Mouse (Mus musculus) Patski (cell line): Measurements from ENCODE around the gene Lmo2. TPM values are rescaled to one million over a fixed set of nuclear protein-coding genes. Genes with fewer than 3 reads are reported as not detected.

Source experiments
- ATAC-seq: fragments of 100-300 bp; one replicate; pipeline ENCODE4 v1.8.0; 2021
- CTCF ChIA-PET: fragments of 350-600 bp; sonication (Branson Sonifier 250); formaldehyde crosslinking; loops from one replicate; lab custom pipeline; 2022; ENCODE audit warnings: inconsistent platforms; lab: Charles Lee
- POLR2A ChIA-PET: fragments of 350-600 bp; sonication (Branson Sonifier 250); formaldehyde crosslinking; loops from one replicate; lab custom pipeline; 2022; ENCODE audit warnings: antibody characterized with exemption, inconsistent platforms; lab: Charles Lee
- DNase-seq: peaks from one replicate; pipeline ENCODE4 v3.0.0-alpha.2; 2011; ENCODE audit warnings: low read depth, low spot score
- H3K27me3 ChIP-seq: fragments of 371-371 bp; one replicate; pipeline ENCODE4 v1.5.1; 2021
- CTCF ChIP-seq: fragments of 100-300 bp; IDR thresholded peaks from one replicate; pipeline ENCODE4 v1.5.1; 2021
- in situ Hi-C: fragments of 300-500 bp; cut with MboI; formaldehyde crosslinking; loops from 3 replicates; pipeline ENCODE4 v1.11.1; 2018; ENCODE audit warnings: low pct_unique_long_range_greater_than_20kb, mixed read lengths
- polyA plus RNA-seq: library from polyadenylated mRNA; unstranded; gene quantifications from one replicate; pipeline ENCODE4 v1.2.3, GENCODE M21; 2021

Lmo2 gene
- polyA plus RNA-seq, 1 experiment from 2014 or later, result 0.63 TPM

GRCm38 (mm10) chr2:103941085-103941484 lies 16.7 kb upstream of the Lmo2 start:
- peaks cover 20% of the 10 kb centered on the region for H3K27me3 ChIP-seq
- in situ Hi-C loops, result no loop called here
- CTCF ChIA-PET, result no interaction called here
- TF ChIP-seq CTCF, result no peak
- ATAC-seq (no peak), DNase-seq (no peak)
- POLR2A ChIA-PET, result interaction anchor here (0.8 kb wide), 1 partner anchor 38 kb away, joined by 3 read pairs; no protein-coding TSS in a partner anchor

GRCm38 (mm10) chr2:103944859-103945258 lies 12.9 kb upstream of the Lmo2 start:
- POLR2A ChIA-PET, result interaction anchor here (0.6 kb wide), 1 partner anchor 25 kb away, joined by 3 read pairs; no protein-coding TSS in a partner anchor
- DNase-seq, result no peak
- no peak for ATAC-seq
- in situ Hi-C loops, result no loop called here
- H3K27me3 ChIP-seq, result peaks cover 16% of the 10 kb centered on the region
- TF ChIP-seq CTCF, result no peak
- CTCF ChIA-PET, result no interaction called here

- H3K27me3 ChIP-seq, result peaks cover 19% of the 10 kb centered on the region
- ChIA-PET POLR2A (interaction anchor here (0.6 kb wide), 1 partner anchor 24 kb away, joined by 3 read pairs; no protein-coding TSS in a partner anchor), CTCF (no interaction called here)
- in situ Hi-C loops, result no loop called here
- DNase-seq (no peak), ATAC-seq (no peak)
- TF ChIP-seq CTCF, result no peak
These were observed 12.2 kb upstream of the Lmo2 start for GRCm38 (mm10) chr2:103945571-103946092.

- TF ChIP-seq CTCF, result no peak
- peaks cover 23% of the 10 kb centered on the region for H3K27me3 ChIP-seq
- ChIA-PET CTCF (no interaction called here), POLR2A (no interaction called here)
- ATAC-seq (no peak), DNase-seq (no peak)
- in situ Hi-C loops, result no loop called here
These were observed 10.9 kb upstream of the Lmo2 start for GRCm38 (mm10) chr2:103946892-103947291.

GRCm38 (mm10) chr2:103947982-103948655 lies 9.7 kb upstream of the Lmo2 start:
- in situ Hi-C loops, result no loop called here
- peaks cover 30% of the 10 kb centered on the region for H3K27me3 ChIP-seq
- ATAC-seq, result no peak
- no peak for TF ChIP-seq CTCF
- POLR2A ChIA-PET, result interaction anchor here (0.7 kb wide), 1 partner anchor 57 kb away, joined by 5 read pairs; no protein-coding TSS in a partner anchor
- DNase-seq, result no peak
- CTCF ChIA-PET, result no interaction called here

GRCm38 (mm10) chr2:103953050-103953835 lies 4.5 kb upstream of the Lmo2 start:
- in situ Hi-C loops, result no loop called here
- ChIA-PET CTCF (no interaction called here), POLR2A (no interaction called here)
- peaks cover 25% of the 10 kb centered on the region for H3K27me3 ChIP-seq
- DNase-seq (no peak), ATAC-seq (no peak)
- TF ChIP-seq CTCF, result no peak

- no peak for DNase-seq
- CTCF ChIA-PET, result interaction anchor here (0.9 kb wide), 1 partner anchor 11 kb away, joined by 3 read pairs; no protein-coding TSS in a partner anchor
- in situ Hi-C loops, result no loop called here
- ATAC-seq, result no peak
- H3K27me3 ChIP-seq, result peaks cover 35% of the 10 kb centered on the region
- TF ChIP-seq CTCF, result no peak
- POLR2A ChIA-PET, result no interaction called here
These were observed 2.1 kb upstream of the Lmo2 start for GRCm38 (mm10) chr2:103955714-103956113.

- ATAC-seq (no peak), DNase-seq (no peak)
- TF ChIP-seq CTCF, result no peak
- in situ Hi-C loops, result no loop called here
- H3K27me3 ChIP-seq, result peaks cover 36% of the 10 kb centered on the region
- CTCF ChIA-PET, result no interaction called here
- POLR2A ChIA-PET, result no interaction called here
These were observed 919 bp upstream of the Lmo2 start for GRCm38 (mm10) chr2:103956867-103957266.

GRCm38 (mm10) chr2:103958634-103959033 lies 848 bp downstream of the Lmo2 start:
- no peak for TF ChIP-seq CTCF
- DNase-seq, result no peak
- H3K27me3 ChIP-seq, result peaks cover 29% of the 10 kb centered on the region
- CTCF ChIA-PET, result no interaction called here
- no peak for ATAC-seq
- in situ Hi-C loops, result no loop called here
- POLR2A ChIA-PET, result no interaction called here

GRCm38 (mm10) chr2:103959066-103959465 lies 1.3 kb downstream of the Lmo2 start:
- DNase-seq (no peak), ATAC-seq (no peak)
- H3K27me3 ChIP-seq, result peaks cover 29% of the 10 kb centered on the region
- CTCF ChIA-PET, result no interaction called here
- TF ChIP-seq CTCF, result no peak
- in situ Hi-C loops, result no loop called here
- POLR2A ChIA-PET, result no interaction called here

GRCm38 (mm10) chr2:103959574-103959973 lies 1.8 kb downstream of the Lmo2 start:
- DNase-seq, result no peak
- CTCF ChIA-PET, result no interaction called here
- no peak for TF ChIP-seq CTCF
- POLR2A ChIA-PET, result no interaction called here
- in situ Hi-C loops, result no loop called here
- ATAC-seq, result no peak
- H3K27me3 ChIP-seq, result peaks cover 29% of the 10 kb centered on the region
